Mouse (Mus musculus): ENCODE data around the gene Agrn.
A peak's percentile ranks its signal among the peaks of the same experiment; 100 is the strongest.

Gene Agrn

DNA sequence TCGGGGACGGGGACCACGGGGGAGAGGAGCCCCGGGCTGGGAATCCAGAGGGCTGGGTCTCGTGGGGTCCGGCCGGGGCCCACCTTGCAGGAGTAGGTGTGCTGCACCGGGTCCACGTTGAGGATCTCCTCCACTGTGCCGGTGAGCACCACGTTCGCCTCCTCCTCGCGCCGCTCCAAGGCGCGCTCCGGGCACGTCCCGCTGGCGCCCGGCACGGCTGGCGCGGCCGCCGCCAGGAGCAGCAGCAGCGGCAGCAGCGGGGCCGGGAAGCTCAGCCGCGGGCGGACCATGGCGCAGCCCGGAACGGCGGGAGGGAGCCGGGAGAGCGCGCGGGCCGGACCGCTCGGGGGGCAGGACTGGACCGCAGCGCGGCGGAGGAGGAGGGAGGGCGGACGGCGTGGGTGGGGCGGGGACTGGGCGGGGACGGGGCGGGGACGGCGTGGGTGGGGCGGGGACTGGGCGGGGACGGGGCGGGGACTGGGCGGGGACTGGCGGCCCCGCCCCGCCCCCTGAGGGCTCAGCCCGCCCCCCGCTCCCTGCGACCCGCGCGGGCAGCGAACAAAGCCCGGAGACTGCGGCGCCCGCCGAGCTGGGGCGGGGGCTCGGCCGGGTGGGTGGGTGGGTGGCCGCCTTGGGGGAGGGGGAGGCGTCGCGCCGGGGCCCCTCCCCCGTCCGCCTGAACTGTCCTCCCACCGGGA is at the start of gene Agrn:
Gene Agrn (minus strand): TSS at position 358 of the 698 bp plus-strand sequence.
- DNase-seq (ENCODE audit: low spot score), result no peak

DNA sequence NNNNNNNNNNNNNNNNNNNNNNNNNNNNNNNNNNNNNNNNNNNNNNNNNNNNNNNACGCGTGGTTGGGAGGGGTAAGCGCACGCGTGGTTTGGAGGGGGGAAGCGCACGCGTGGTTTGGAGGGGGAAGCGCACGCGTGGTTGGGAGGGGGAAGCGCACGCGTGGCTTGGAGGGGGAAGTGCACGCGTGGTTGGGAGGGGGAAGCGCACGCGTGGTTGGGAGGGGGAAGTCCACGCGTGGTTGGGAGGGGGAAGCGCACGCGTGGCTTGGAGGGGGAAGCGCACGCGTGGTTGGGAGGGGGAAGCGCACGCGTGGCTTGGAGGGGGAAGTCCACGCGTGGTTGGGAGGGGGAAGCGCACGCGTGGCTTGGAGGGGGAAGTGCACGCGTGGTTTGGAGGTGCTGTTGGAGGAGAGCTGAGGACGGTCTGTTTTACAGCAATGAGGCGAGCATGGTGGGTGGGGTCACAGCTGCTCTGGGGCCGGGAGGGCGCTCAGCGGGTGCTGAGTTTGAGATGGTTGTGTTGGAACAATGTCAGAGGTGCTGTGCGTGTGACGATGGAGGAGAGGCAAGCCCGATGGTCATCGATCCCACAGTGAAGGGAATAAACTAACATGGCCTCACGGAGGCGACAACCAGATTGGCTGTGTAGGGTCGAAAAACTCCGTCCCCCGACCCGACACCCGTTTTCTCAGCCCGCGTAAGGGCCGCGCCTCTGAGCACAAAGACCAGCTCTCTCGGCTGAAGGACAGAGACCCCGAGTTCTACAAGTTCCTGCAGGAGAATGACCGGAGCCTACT is 39.6 kb upstream of the Agrn start:
- DNase-seq (ENCODE audit: low spot score), result peak; percentile 47

DNA sequence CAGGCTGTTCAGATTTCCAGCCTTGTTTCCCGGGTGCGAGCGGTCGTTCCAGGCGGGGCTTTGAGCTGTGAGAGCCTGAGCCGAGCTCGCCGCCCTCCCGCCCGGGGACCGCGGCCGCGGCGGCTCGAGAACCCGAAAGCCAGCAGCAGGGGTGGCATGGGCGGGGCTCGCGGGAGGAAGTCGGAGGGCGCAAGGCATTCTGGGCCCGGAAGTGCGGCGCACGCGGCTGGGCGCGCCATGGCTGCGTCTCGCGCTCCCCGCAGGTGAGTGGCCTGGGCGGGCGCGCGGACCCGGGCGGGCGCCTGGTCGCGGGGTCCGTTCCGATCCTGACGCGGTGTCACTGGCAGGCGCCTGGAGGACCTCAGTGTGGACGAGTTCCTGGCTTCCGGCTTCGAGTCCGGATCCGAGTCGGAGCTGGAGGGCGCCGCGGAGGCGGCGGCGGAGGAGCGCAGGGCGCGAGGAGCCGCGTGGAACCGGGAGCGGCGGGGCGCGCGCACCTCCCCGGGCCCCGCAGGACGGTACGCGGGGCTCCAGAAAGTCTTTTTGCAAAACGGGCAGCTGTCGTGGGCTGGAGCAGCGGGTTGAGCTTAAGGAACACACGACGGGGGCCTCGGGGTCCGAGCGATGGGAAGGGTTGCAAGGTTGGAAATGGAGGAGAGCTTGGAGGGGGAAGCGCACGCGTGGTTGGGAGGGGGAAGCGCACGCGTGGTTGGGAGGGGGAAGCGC is 38.7 kb upstream of the Agrn start, which contains the start of gene Noc2l:
Gene Noc2l (plus strand): TSS at position 203 of the 726 bp plus-strand sequence.
- DNase-seq (ENCODE audit: low spot score), result peak; percentile 93

DNA sequence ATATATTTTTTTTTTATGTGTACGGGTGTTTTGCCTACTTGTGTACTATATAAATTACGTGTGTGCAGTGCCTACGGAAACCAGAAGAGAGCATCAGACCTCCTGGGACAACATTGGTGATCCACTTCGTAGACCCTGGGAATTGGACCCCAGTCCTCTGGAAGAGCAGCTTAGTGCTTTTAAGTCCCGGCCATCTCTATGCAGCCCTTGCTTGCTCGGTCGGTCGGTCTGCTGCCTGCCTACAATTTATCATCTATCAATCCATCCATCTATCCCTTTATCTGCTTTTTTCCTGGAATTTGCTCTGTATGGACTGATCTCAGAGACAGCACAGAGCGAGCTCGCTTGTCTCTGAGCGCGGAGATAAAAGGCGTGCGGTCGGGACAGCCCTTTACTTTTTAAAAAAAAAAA is 38.1 kb upstream of the Agrn start:
- DNase-seq (ENCODE audit: low spot score), result peak; percentile 76

DNA sequence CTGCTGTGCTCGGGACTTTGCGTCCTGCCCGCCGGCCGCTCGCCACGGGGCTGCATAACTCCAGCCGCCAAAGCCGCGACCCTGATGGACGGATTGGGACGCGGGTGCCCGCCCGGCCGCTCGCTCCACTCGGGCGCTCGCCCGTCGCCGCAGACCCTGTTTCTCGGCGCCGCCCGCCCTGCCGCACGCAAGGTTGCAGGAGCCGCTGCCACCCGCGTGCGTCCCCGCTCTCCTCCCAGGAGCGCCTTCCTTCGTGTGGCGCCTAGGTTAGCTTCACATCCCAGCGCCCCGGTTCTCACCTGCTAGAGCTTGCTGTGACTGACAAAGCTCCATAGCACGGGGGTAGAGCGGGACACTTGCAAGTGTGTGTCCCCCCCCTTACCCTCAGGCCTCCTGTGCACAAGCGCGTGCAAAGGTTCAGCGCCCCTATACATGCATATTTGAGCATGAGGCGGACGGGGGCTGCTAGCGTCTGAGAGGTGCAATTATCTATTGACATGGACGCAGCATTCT is 37.5 kb upstream of the Agrn start, which contains the start of gene Plekhn1:
Gene Plekhn1 (minus strand): TSS at position 157 of the 513 bp plus-strand sequence.
- DNase-seq (ENCODE audit: low spot score), result peak; percentile 85

DNA sequence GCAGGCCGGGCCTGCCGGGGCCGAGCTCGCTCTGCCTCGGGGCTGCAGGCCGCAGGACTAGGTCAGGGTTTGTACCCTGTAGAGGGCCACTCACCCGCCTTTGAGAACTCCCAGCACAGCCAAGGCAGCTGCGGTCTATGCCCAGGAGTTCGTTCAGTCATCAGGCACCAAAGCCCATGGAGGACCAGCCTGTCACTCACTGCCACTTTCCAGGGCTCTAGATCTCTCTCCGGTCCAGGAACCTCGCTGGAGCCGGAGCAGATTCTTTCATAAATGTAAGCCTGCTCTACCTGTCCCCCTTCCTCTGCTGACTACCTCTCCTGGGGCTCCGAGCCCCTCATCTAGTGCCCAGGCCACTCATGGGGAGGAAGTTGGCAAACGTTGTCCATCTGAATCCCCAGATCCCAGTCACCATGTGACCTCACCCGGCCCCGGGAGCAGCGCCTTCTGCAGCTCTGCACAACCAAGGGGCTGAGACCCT is 36.8 kb upstream of the Agrn start:
- DNase-seq (ENCODE audit: low spot score), result peak; percentile 63

DNA sequence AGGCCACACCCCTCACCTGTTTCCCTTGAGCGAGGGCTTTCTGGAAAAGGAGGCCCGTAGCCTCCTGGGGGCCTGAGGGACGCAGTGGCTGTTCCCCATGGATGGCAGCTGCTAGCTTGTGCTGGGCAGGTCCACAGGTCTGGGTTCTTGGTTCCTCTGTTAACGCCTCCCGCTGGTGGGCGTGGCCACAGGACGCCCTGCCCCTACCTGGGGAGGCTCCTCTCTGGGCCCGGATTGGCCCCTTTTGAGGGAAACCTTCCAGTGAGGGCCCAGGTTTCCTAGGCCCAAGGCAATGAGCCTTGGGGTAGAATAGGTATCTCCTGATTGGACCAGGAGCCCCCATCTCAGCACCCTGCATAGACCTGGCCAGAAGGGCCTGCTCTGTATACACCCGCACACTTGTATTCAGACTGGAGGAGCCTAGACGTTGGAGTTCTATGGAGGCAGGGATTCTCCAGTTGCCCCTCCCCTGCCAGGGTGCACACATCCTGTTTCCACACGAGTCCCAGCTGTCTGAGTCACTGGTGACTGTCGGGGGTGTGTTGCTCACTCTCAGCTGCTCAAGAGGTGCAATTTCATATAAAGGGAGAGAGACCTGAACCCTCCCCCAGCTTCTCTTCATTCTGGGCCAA is 31.2 kb upstream of the Agrn start:
- no peak for DNase-seq (ENCODE audit: low spot score)

DNA sequence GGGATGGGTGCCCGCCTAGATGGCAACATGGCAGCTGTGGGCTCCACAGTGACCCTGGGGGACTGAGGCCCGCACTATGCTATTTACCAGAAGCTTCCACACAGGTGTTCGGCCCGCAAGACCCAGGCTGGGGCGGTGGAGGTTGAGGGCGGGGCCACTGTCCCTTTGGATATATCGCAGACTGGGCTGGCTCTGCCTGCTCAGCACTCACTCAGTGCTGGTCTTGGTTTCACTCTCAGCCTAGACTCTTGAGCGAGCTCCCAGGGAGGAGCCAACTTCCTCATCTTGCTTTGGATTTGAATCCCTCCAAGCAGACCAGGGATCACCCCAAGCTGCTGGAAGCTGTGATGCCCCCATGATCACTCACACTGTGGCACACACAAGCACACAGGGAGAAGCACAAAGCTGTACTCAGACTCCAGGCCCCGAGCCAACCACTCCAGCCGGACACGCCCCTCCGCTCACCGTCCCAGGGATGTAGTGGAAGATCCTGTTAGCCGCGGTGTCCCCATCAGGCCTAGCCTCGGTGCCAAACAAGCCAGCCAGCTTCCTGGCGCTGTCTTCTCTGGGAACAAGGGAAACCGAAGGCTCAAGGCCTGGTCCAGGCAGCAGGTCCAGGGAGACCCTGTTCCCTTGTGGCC is 30.6 kb upstream of the Agrn start:
- no peak for DNase-seq (ENCODE audit: low spot score)

DNA sequence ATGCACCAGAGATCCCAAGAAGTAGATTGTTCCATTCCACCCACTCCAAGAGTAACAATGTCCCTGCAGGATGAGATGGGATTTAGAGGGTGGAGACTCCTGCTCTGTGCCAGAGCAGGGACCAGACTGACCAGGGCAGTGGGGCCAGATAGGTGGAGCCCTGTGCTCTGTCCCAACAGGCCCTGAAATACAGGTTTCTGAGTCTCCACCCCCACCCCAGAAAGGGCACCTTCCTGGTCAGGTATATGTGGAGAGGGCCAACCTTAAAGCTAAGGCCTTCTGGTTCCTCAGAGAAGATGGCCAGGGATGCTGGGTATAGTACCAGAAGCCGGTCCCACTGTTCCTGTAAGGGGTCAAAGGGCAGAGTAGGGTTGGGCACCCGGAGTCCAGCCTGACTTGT is 27.0 kb upstream of the Agrn start:
- no peak for DNase-seq (ENCODE audit: low spot score)

DNA sequence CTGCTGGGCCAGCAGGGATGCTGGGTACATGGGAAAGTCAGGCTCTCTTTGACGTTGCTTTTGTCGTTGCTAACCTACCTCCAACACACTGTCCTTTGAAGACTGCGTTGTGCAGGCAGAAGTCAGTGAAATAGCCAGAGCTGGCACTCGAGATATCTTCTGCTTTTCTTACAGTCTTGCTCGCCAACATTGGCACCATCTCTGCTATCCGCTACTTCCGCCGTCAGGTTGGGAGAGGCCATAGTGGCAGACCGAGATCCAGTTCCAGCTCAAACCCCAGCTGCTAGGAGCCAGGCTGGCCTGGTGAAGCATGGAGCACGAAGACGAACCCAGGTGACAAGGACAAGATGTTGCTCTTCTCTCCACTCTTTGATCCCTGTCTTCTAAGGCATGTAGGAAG is 22.6 kb upstream of the Agrn start:
- DNase-seq (ENCODE audit: low spot score), result no peak

DNA sequence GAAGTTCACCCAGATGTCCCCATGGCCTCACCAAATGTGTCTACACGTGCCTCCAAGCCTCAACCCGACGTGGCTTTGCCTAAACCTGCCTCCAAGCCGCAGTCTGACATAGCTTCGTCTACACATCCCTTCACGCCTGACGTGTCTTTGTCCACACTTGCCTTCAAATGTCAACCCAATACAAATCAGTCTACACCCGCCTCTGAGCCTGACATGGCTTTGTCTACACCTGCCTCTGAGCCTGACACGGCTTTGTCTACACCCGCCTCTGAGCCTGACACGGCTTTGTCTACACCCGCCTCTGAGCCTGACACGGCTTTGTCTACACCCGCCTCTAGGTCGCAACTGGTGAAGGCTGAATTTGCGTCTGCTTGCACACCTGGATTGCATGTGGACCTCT is 20.6 kb upstream of the Agrn start:
- no peak for DNase-seq (ENCODE audit: low spot score)

DNA sequence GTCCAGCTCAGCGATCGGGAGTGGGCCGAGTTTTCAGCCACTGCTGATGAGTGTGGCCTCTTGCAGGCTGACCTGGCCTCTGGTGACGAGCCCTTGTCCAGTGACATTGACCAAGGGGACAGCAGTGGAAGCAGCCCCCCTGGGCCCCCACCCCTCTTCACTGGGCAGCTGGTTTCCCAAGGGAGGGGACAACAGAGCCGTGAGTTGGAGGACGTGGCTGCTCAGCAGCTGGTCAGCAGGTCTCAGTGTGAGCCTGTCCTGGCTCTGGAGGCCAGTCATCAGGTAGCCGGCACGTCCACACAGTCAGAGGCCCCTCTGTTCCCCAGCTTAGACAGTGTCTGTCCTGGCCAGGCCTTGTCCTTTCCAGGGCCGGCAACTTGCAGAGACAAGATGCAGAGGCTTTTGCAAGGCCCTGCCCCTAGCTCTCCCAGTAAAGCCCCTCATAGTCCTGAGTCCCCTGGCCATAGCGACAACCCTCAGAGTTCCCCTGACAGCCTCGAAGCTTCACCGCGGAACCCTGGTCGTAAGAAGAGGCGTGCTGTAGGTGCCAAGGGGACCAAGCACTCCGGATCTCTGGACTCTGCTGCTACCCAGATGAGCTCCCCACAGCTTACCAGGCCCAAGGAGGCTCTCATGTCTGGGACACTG is 19.9 kb upstream of the Agrn start:
- no peak for DNase-seq (ENCODE audit: low spot score)

DNA sequence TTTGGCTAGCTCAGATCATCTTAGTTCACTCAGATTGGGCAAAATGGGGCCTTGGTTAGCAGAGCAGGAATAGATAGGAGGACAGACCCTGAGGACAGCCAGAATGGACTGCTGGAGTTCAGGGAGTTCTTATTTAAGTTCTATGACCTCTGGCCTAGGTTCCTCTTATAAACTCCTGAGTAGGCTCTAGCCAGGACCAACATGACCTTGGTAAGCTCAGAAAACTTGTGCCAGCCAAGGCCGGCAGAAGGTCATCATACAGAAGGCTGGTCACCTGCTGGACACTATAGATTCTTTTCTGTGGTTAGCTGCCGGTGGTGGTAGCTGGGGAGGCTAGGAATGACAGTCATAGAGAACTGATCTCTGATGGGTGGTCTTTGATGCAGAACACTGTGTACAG is 18.9 kb upstream of the Agrn start:
- no peak for DNase-seq (ENCODE audit: low spot score)

DNA sequence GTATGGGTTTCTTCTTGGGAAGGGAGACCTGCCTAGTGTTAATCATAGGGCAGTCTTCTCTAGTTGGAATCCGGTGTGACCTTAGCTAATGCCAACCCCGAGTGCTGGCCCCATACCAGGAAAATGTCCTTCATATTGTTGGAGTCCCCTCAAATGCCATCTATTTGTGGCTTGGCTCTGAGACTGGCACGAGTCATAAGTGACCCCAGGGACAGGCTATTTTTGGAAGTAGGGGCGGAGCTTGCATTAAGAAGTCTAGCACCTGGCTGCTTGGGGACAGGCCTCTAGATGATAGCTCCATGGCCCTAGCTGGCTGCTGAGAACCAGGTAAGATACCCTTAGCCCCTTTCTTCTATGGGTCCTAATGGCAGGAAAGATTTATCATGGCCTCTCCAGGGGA is 18.4 kb upstream of the Agrn start, which contains the start of gene Perm1:
Gene Perm1 (plus strand): TSS at position 220 of the 400 bp plus-strand sequence.
- DNase-seq (ENCODE audit: low spot score), result no peak

DNA sequence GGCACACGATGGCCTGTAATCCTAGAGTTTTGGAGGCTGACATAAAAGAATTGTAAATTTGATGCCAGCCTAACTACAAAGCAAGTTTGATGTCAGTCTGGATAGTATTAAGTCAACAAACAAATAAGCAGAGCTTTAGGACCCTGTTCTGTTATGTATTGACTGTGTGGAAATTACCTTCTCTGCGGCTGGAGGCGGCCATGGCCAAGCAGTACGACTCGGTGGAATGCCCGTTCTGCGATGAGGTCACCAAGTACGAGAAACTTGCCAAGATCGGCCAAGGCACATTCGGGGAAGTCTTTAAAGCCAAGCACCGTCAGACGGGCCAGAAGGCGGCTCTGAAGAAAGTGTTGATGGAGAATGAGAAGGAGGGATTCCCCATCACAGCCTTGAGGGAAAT is 15.8 kb upstream of the Agrn start:
- no peak for DNase-seq (ENCODE audit: low spot score)

DNA sequence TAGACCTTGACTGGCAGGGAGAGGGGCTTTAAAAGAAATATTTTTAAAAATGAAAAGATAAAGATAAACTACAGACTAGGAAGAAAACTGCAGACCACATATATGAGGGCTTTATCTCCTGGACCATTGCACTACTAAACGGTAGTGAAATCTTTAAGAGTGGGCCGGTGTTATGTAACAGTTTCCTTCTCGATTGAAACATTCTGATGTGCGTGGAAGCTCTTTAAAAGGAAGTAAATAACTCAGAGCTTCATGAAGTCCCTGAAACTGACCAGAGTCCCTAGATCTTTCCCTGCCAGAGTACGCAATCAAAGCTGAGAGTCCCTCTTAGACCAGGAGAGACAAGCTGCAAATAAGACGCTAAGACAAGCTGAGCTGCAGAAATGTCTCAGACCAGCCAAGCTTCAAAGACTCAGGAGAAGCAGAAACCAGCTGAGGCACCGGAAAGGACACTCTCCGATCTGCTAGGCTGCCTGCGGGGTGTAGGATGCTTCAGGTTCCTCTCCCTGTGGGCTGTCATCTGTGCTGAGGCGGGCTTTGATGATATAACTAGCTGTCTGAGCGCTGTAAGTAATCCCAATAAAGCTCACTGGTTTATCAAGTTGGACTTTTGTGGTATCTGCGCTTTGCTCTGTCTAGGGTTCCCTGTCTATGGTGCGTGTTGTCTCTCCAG is 12.8 kb upstream of the Agrn start:
- no peak for DNase-seq (ENCODE audit: low spot score)

DNA sequence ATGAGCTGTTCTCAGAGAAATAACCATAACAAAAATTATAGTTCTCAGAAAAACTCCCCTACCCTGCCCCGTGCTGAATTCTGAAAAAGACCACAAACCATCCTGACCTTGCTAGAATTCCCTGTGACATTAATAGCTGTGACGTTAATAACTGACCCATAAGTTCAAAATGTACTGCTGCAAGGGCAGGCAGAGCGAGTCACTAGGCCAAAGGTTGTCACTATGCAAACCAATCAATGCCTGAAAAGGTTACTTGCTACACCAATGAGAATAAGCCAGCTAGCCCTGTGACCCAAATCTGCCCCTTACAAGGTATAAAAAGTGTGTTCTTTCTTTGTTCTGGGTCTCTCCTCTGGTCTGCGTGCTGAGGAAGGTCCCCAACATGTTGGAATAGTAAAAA is 11.6 kb upstream of the Agrn start:
- DNase-seq (ENCODE audit: low spot score), result no peak

DNA sequence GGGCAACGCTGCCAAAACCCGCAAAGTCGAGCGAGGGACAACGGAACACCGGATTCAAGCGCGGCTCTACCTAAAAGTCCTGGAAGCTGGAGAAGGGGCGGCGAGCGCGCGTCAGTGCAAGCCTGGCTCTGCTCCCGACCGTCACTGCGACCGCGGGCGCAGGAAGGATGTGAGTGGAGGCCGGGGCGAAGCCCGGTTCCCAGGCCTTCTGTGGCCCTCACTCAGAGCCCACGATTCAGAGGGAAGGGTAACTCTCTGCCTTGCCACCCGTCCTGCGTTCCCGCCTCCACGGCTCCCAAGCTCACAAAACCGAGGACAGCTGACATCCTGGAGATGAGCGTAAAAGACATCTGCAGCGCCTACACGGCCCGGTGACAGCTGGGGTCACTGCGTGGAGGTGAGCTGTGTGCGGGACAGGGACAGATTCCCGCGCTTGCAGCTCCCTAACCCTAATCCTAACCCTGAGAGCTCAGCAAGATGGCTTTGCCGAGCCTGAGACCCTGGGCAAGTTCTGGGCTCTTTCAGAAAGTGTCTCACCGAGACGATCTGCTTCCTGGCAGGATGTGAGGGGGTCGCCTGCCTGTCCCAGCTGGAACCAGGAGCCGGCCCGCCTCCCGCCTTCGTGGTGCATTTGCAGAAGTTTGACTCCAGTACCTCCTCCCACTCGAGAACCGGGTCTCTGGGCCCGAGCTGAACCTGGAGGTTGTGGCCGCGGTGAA is 6.3 kb upstream of the Agrn start:
- DNase-seq (ENCODE audit: low spot score), result peak; percentile 62

DNA sequence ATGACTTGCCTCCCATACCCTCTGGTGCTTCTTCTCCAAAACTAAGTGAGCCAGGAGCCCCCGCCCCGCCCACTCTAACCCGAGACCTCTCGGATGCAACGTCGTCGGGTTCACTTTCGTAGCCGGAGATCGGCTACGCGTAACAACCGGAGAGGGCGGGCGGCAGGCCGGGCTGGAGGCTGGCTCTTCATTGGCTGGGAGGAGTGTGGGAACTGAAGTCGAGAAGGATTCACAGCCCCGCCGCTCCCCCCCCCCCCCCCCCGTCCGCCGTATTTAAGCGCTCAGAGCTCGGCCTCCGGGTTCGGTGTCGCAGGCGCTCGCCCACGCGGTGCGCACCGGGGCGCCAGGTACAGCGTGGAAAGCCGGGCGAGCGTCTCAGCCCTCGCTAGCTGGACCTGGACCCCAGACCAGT is 5.7 kb upstream of the Agrn start, which contains the start of gene AW011738:
Gene AW011738 (plus strand): TSS at position 304 of the 412 bp plus-strand sequence.
- peak; percentile 85 for DNase-seq (ENCODE audit: low spot score)
